Mouse (Mus musculus) E14TG2a.4 (cell line): Measurements from ENCODE around the gene Nfe2l1.

Experiments used
- CTCF ChIP-seq: conservative IDR thresholded peaks from 2 replicates; pipeline ENCODE4 v1.5.1; 2014; ENCODE audit warnings: low read length
- NANOG ChIP-seq: IDR thresholded peaks from 2 replicates; pipeline ENCODE4 v1.6.1; 2014; ENCODE audit warnings: borderline replicate concordance, low read length, mixed read lengths
- POU5F1 ChIP-seq: IDR thresholded peaks from 2 replicates; pipeline ENCODE4 v1.6.1; 2014; ENCODE audit warnings: low read length, borderline replicate concordance

GRCm38 (mm10) chr11:96814443-96814842 lies 15.3 kb downstream of the Nfe2l1 start:
- no peak for TF ChIP-seq CTCF
- no peak for TF ChIP-seq POU5F1
- no peak for TF ChIP-seq NANOG
